Mouse (Mus musculus) forebrain, embryonic 16.5 days (tissue): ENCODE data around the gene Tcp11l1. TPM values are rescaled to one million over a fixed set of nuclear protein-coding genes. Genes with fewer than 3 reads are reported as not detected.
A peak's percentile ranks its signal among the peaks of the same experiment; 100 is the strongest.

Experiments
- ATAC-seq: fragments of 200-750 bp; cut with Nextera tagmentation; 2 replicates; pipeline ENCODE4 v1.8.0; 2017; ENCODE audit warnings: mild to moderate bottlenecking, moderate library complexity
- H3K27ac ChIP-seq: fragments of 300-500 bp; sonication (generic); 2 replicates; pipeline ENCODE4 v1.5.1; 2014; ENCODE audit warnings: low read length, control low read depth
- H3K27me3 ChIP-seq: fragments of 300-500 bp; sonication (generic); replicated peaks from 2 replicates; pipeline ENCODE4 v1.6.1; 2014; ENCODE audit warnings: low read length; ENCODE audit not compliant: control insufficient read depth, insufficient read depth
- H3K36me3 ChIP-seq: fragments of 300-500 bp; sonication (generic); 2 replicates; pipeline ENCODE4 v1.6.1; 2014; ENCODE audit not compliant: control insufficient read depth, insufficient read depth
- H3K4me1 ChIP-seq: fragments of 300-500 bp; sonication (generic); replicated peaks from 2 replicates; pipeline ENCODE4 v1.6.1; 2014; ENCODE audit warnings: low read length; ENCODE audit not compliant: control insufficient read depth, insufficient read depth
- H3K4me2 ChIP-seq: fragments of 300-500 bp; sonication (generic); 2 replicates; pipeline ENCODE4 v1.6.1; 2014; ENCODE audit warnings: mild to moderate bottlenecking, low read length, control low read depth
- H3K4me3 ChIP-seq: fragments of 300-500 bp; sonication (generic); replicated peaks from 2 replicates; pipeline ENCODE4 v1.5.1; 2014; ENCODE audit warnings: mild to moderate bottlenecking, low read length, control low read depth
- H3K9ac ChIP-seq: fragments of 300-500 bp; sonication (generic); replicated peaks from 2 replicates; pipeline ENCODE4 v1.6.1; 2014; ENCODE audit warnings: low read depth, low read length, control low read depth
- H3K9me3 ChIP-seq: fragments of 300-500 bp; sonication (generic); 2 replicates; pipeline ENCODE4 v1.6.1; 2016; ENCODE audit warnings: low read length; ENCODE audit not compliant: control insufficient read depth
- WGBS: fragments of 180-500 bp; shearing (Covaris S2); extraction: QIAGEN DNeasy Blood & Tissue Kit; methylation state at CpG from one replicate; pipeline ENCODE4 v1.1.7; 2014; 5-methylcytosine and 5-hydroxymethylcytosine counted together
- polyA plus RNA-seq: library from polyadenylated mRNA; unstranded; fragments of >200 nt; fragmentation: Nextera tagmentation; extraction: Ambion mirVana; gene quantifications from 2 replicates; pipeline ENCODE4 v1.2.1, GENCODE M21; 2015

The Tcp11l1 gene
- polyA plus RNA-seq, 1 experiment from 2014 or later: 54.0 TPM

- Histone ChIP-seq H3K9me3 (no peaks in the 10 kb centered on the region), H3K4me3 (no peak overlapping the region), H3K4me2 (no peak overlapping the region), H3K9ac (no peak overlapping the region), H3K27ac (no peak overlapping the region), H3K27me3 (no peaks in the 10 kb centered on the region), H3K36me3 (no peaks in the 10 kb centered on the region), H3K4me1 (0 out of 2 replicates have a peak, but pooled peaks cover 6% of the 10 kb centered on the region)
- no peak for ATAC-seq
- 94% methylated on average over 2 of the region's 2 CpGs for WGBS
These were observed 5.3 kb upstream of the Tcp11l1 start for GRCm38 (mm10) chr2:104717231-104717735.

- Histone ChIP-seq H3K9ac (no peak within 1 kb of the TSS), H3K4me3 (no peak within 1 kb of the TSS), H3K36me3 (no peaks in the 10 kb centered on the region), H3K9me3 (no peaks in the 10 kb centered on the region), H3K27ac (no peak within 1 kb of the TSS), H3K4me2 (no peak within 1 kb of the TSS), H3K27me3 (no peaks in the 10 kb centered on the region), H3K4me1 (peaks cover 7% of the 10 kb centered on the region)
- 87% methylated on average over 4 of the region's 4 CpGs for WGBS
- ATAC-seq: no peak
These were observed 4.3 kb upstream of the Tcp11l1 start, which contains the start of gene Pin1rt1 for GRCm38 (mm10) chr2:104716279-104716678. Gene Pin1rt1, minus strand, starts transcription at chr2:104716379.

GRCm38 (mm10) chr2:104714254-104714691 is 2.3 kb upstream of the Tcp11l1 start:
- Histone ChIP-seq H3K9ac (no peak overlapping the region), H3K4me2 (no peak overlapping the region), H3K27me3 (no peaks in the 10 kb centered on the region)

GRCm38 (mm10) chr2:104712486-104712809 is 479 bp upstream of the Tcp11l1 start:
- no peaks in the 10 kb centered on the region for H3K9me3 ChIP-seq
- peak overlapping the region; percentile 73 for H3K27ac ChIP-seq
- no peaks in the 10 kb centered on the region for H3K36me3 ChIP-seq
- no peak for ATAC-seq
- H3K4me2 ChIP-seq: peak overlapping the region; percentile 74
- H3K9ac ChIP-seq: peak overlapping the region; percentile 88
- peak overlapping the region; percentile 77 for H3K4me3 ChIP-seq
- H3K27me3 ChIP-seq: no peaks in the 10 kb centered on the region
- peaks cover 21% of the 10 kb centered on the region for H3K4me1 ChIP-seq
- WGBS: 5% methylated on average over 7 of the region's 7 CpGs

More at GRCm38 (mm10) chr2:104714254-104714691, 2.3 kb upstream of the Tcp11l1 start:
- Histone ChIP-seq H3K36me3 (no peaks in the 10 kb centered on the region), H3K4me1 (peaks cover 21% of the 10 kb centered on the region), H3K9me3 (no peaks in the 10 kb centered on the region), H3K27ac (no peak overlapping the region), H3K4me3 (no peak overlapping the region)
- ATAC-seq: no peak
- WGBS: 40% methylated on average over 15 of the region's 15 CpGs

GRCm38 (mm10) chr2:104710670-104711370 is 1.1 kb downstream of the Tcp11l1 start:
- no peaks in the 10 kb centered on the region for H3K9me3 ChIP-seq
- peak overlapping the region; percentile 77 for H3K4me3 ChIP-seq
- peak overlapping the region; percentile 54 for H3K4me2 ChIP-seq
- 16% methylated on average over 6 of the region's 6 CpGs for WGBS
- peak overlapping the region; percentile 88; the same call in 1 of the 2 replicates for H3K9ac ChIP-seq
- peaks cover 3% of the 10 kb centered on the region for H3K36me3 ChIP-seq
- peaks cover 21% of the 10 kb centered on the region for H3K4me1 ChIP-seq
- no peak overlapping the region; the same call in 1 of the 2 replicates for H3K27ac ChIP-seq
- peak; percentile 5; the same call in 1 of the 2 replicates for ATAC-seq
- no peaks in the 10 kb centered on the region for H3K27me3 ChIP-seq

- Histone ChIP-seq H3K4me1 (peaks cover 21% of the 10 kb centered on the region), H3K9me3 (no peaks in the 10 kb centered on the region), H3K27ac (no peak overlapping the region), H3K27me3 (no peaks in the 10 kb centered on the region), H3K4me2 (no peak overlapping the region), H3K36me3 (peaks cover 10% of the 10 kb centered on the region), H3K9ac (no peak overlapping the region), H3K4me3 (no peak overlapping the region)
- WGBS: 52% methylated on average over 6 of the region's 6 CpGs
- no peak for ATAC-seq
These were observed 2.1 kb downstream of the Tcp11l1 start for GRCm38 (mm10) chr2:104709786-104710337.

GRCm38 (mm10) chr2:104704355-104704754 is 7.6 kb downstream of the Tcp11l1 start:
- H3K27ac ChIP-seq: no peak overlapping the region
- H3K4me2 ChIP-seq: no peak overlapping the region
- no peak overlapping the region for H3K4me3 ChIP-seq
- no peak for ATAC-seq
- H3K27me3 ChIP-seq: no peaks in the 10 kb centered on the region
- H3K9me3 ChIP-seq: no peaks in the 10 kb centered on the region
- H3K36me3 ChIP-seq: peaks cover 13% of the 10 kb centered on the region
- WGBS: 72% methylated on average over 3 of the region's 3 CpGs
- no peaks in the 10 kb centered on the region for H3K4me1 ChIP-seq
- no peak overlapping the region for H3K9ac ChIP-seq

GRCm38 (mm10) chr2:104703158-104703557 is 8.8 kb downstream of the Tcp11l1 start:
- H3K4me3 ChIP-seq: no peak overlapping the region
- no peak for ATAC-seq
- peaks cover 13% of the 10 kb centered on the region for H3K36me3 ChIP-seq
- H3K4me1 ChIP-seq: no peaks in the 10 kb centered on the region
- no peak overlapping the region for H3K9ac ChIP-seq
- H3K27me3 ChIP-seq: no peaks in the 10 kb centered on the region
- H3K9me3 ChIP-seq: no peaks in the 10 kb centered on the region
- no peak overlapping the region for H3K4me2 ChIP-seq
- 62% methylated on average over 3 of the region's 3 CpGs for WGBS
- no peak overlapping the region for H3K27ac ChIP-seq

GRCm38 (mm10) chr2:104699659-104700058 is 12.3 kb downstream of the Tcp11l1 start:
- no peak overlapping the region for H3K9ac ChIP-seq
- H3K4me3 ChIP-seq: no peak overlapping the region
- H3K27me3 ChIP-seq: no peaks in the 10 kb centered on the region
- no peaks in the 10 kb centered on the region for H3K4me1 ChIP-seq
- H3K36me3 ChIP-seq: peaks cover 8% of the 10 kb centered on the region
- no peak overlapping the region for H3K4me2 ChIP-seq
- no peak overlapping the region for H3K27ac ChIP-seq
- no peaks in the 10 kb centered on the region for H3K9me3 ChIP-seq
- WGBS: 89% methylated on average over 11 of the region's 11 CpGs
- ATAC-seq: no peak
